Mouse (Mus musculus): ENCODE data around the gene Auts2.

GRCm38 (mm10) chr5:131788008-131788407 is 755.1 kb downstream of the Auts2 start:
- TF ChIP-seq POLR2A (IDR thresholded peaks at IDR 0.05; ENCODE audit: borderline replicate concordance, insufficient read depth, low read length), result no peak
- TF ChIP-seq CTCF (IDR thresholded peaks at IDR 0.05; ENCODE audit: borderline replicate concordance, insufficient read depth, low read depth, low read length), result no peak

All from cerebellum, adult 2 months (tissue).